Mouse (Mus musculus) midbrain, embryonic 12.5 days (tissue): ENCODE data around the gene Svs4. TPM values are rescaled to one million over a fixed set of nuclear protein-coding genes. Genes with fewer than 3 reads are reported as not detected.
"Not testable (repeated sequence)": the region's sequence is repeated elsewhere in the genome, so short reads cannot be mapped to it uniquely, and the experiment has no call there.

Experiments used
- ATAC-seq: fragments of 200-750 bp; cut with Nextera tagmentation; 2 replicates; pipeline ENCODE4 v1.8.0; 2017; ENCODE audit warnings: low read depth, moderate TSS enrichment, moderate library complexity; ENCODE audit not compliant: low FRiP score
- H3K27ac ChIP-seq: fragments of 300-500 bp; sonication (generic); replicated peaks from 2 replicates; pipeline ENCODE4 v1.5.1; 2016; ENCODE audit warnings: mild to moderate bottlenecking
- H3K27me3 ChIP-seq: fragments of 300-500 bp; sonication (generic); 2 replicates; pipeline ENCODE4 v1.6.1; 2016; ENCODE audit warnings: mild to moderate bottlenecking
- H3K36me3 ChIP-seq: fragments of 300-500 bp; sonication (generic); 2 replicates; pipeline ENCODE4 v1.6.1; 2016
- H3K4me1 ChIP-seq: fragments of 300-500 bp; sonication (generic); 2 replicates; pipeline ENCODE4 v1.6.1; 2016
- H3K4me2 ChIP-seq: fragments of 300-500 bp; sonication (generic); replicated peaks from 2 replicates; pipeline ENCODE4 v1.6.1; 2016; ENCODE audit warnings: mild to moderate bottlenecking, moderate library complexity
- H3K4me3 ChIP-seq: fragments of 300-500 bp; sonication (generic); 2 replicates; pipeline ENCODE4 v1.5.1; 2016; ENCODE audit warnings: mild to moderate bottlenecking
- H3K9ac ChIP-seq: fragments of 300-500 bp; sonication (generic); replicated peaks from 2 replicates; pipeline ENCODE4 v1.6.1; 2016; ENCODE audit warnings: mild to moderate bottlenecking, moderate library complexity
- H3K9me3 ChIP-seq: fragments of 300-500 bp; sonication (generic); 2 replicates; pipeline ENCODE4 v1.6.1; 2016; ENCODE audit warnings: mild to moderate bottlenecking
- WGBS: fragments of 180-500 bp; shearing (Covaris S2); methylation state at CpG from one replicate; pipeline ENCODE4 v1.1.7; 2016; 5-methylcytosine and 5-hydroxymethylcytosine counted together
- polyA plus RNA-seq: library from polyadenylated mRNA; unstranded; fragments of >200 nt; fragmentation: Nextera tagmentation; extraction: Ambion mirVana; gene quantifications from 2 replicates; pipeline ENCODE4 v1.2.1, GENCODE M21; 2016

Gene Svs4
- not detected in 2 replicates for polyA plus RNA-seq

- Histone ChIP-seq H3K4me3 (no peak within 1 kb of the TSS), H3K36me3 (no peaks in the 10 kb centered on the region), H3K4me1 (no peaks in the 10 kb centered on the region), H3K9ac (no peak within 1 kb of the TSS), H3K27me3 (no peaks in the 10 kb centered on the region), H3K27ac (no peak within 1 kb of the TSS), H3K9me3 (no peaks in the 10 kb centered on the region), H3K4me2 (no peak within 1 kb of the TSS)
- no peak for ATAC-seq
- WGBS: 96% methylated on average over 4 of the region's 4 CpGs
Measured at GRCm38 (mm10) chr2:164278359-164278758, at the start of gene Svs4. Svs4 (minus strand) TSS chr2:164278459.

GRCm38 (mm10) chr2:164320983-164321382 is 42.7 kb upstream of the Svs4 start:
- no peak overlapping the region for H3K4me2 ChIP-seq
- H3K4me1 ChIP-seq: no peaks in the 10 kb centered on the region
- no peak overlapping the region for H3K9ac ChIP-seq
- H3K4me3 ChIP-seq: no peak overlapping the region
- 85% methylated on average over 6 of the region's 6 CpGs for WGBS
- no peaks in the 10 kb centered on the region for H3K36me3 ChIP-seq
- H3K27me3 ChIP-seq: no peaks in the 10 kb centered on the region
- no peaks in the 10 kb centered on the region for H3K9me3 ChIP-seq
- no peak overlapping the region for H3K27ac ChIP-seq
- ATAC-seq: no peak

GRCm38 (mm10) chr2:164316451-164316850 is 38.2 kb upstream of the Svs4 start, which contains the start of gene Svs6:
Svs6 (plus strand) TSS chr2:164316751.
- H3K4me1 ChIP-seq, H3K4me2 ChIP-seq, H3K9me3 ChIP-seq, H3K27me3 ChIP-seq, H3K36me3 ChIP-seq, H3K27ac ChIP-seq, ATAC-seq, H3K9ac ChIP-seq, H3K4me3 ChIP-seq: not testable (repeated sequence)
- 87% methylated on average over 1 of the region's 1 CpGs for WGBS

GRCm38 (mm10) chr2:164315460-164315859 is 37.2 kb upstream of the Svs4 start:
- H3K9me3 ChIP-seq, H3K27me3 ChIP-seq, H3K4me3 ChIP-seq, H3K4me1 ChIP-seq, ATAC-seq, H3K9ac ChIP-seq, H3K27ac ChIP-seq, H3K36me3 ChIP-seq, H3K4me2 ChIP-seq: not testable (repeated sequence)

GRCm38 (mm10) chr2:164312599-164312998 is 34.3 kb upstream of the Svs4 start:
- Histone ChIP-seq H3K4me2 (no peak overlapping the region), H3K36me3 (no peaks in the 10 kb centered on the region), H3K4me1 (no peaks in the 10 kb centered on the region), H3K27me3 (no peaks in the 10 kb centered on the region), H3K9me3 (no peaks in the 10 kb centered on the region), H3K27ac (no peak overlapping the region), H3K9ac (no peak overlapping the region), H3K4me3 (no peak overlapping the region)
- 88% methylated on average over 5 of the region's 5 CpGs for WGBS
- ATAC-seq: no peak

- not testable (repeated sequence) for H3K27ac ChIP-seq, H3K9ac ChIP-seq
- 89% methylated on average over 1 of the region's 1 CpGs for WGBS
Measured at GRCm38 (mm10) chr2:164288968-164289367, 10.7 kb upstream of the Svs4 start, which contains the start of gene Svs3a. Svs3a (plus strand) TSS chr2:164289268.

GRCm38 (mm10) chr2:164256540-164256939 is 21.7 kb downstream of the Svs4 start, which contains the start of gene Svs3b:
Svs3b (minus strand) TSS chr2:164256640.
- 84% methylated on average over 1 of the region's 1 CpGs for WGBS
- not testable (repeated sequence) for ATAC-seq

More at GRCm38 (mm10) chr2:164288968-164289367, 10.7 kb upstream of the Svs4 start, which contains the start of gene Svs3a:
- H3K4me1 ChIP-seq, H3K9me3 ChIP-seq, H3K4me2 ChIP-seq, ATAC-seq, H3K36me3 ChIP-seq, H3K4me3 ChIP-seq, H3K27me3 ChIP-seq: not testable (repeated sequence)

GRCm38 (mm10) chr2:164238366-164238765 is 39.9 kb downstream of the Svs4 start, which contains the start of gene Svs2:
Svs2 (minus strand) TSS chr2:164238466.
- ATAC-seq: no peak

More at GRCm38 (mm10) chr2:164256540-164256939, 21.7 kb downstream of the Svs4 start, which contains the start of gene Svs3b:
- H3K36me3 ChIP-seq, H3K9ac ChIP-seq, H3K4me2 ChIP-seq, H3K4me1 ChIP-seq, H3K4me3 ChIP-seq, H3K27me3 ChIP-seq, H3K27ac ChIP-seq, H3K9me3 ChIP-seq: not testable (repeated sequence)

GRCm38 (mm10) chr2:164232671-164233070 is 45.6 kb downstream of the Svs4 start:
- Histone ChIP-seq H3K9me3 (no peaks in the 10 kb centered on the region), H3K4me1 (no peaks in the 10 kb centered on the region), H3K27me3 (no peaks in the 10 kb centered on the region), H3K36me3 (no peaks in the 10 kb centered on the region), H3K4me2 (no peak overlapping the region), H3K27ac (no peak overlapping the region), H3K9ac (no peak overlapping the region), H3K4me3 (no peak overlapping the region)
- ATAC-seq: no peak
- WGBS: 93% methylated on average over 8 of the region's 8 CpGs

More at GRCm38 (mm10) chr2:164238366-164238765, 39.9 kb downstream of the Svs4 start, which contains the start of gene Svs2:
- H3K9me3 ChIP-seq: no peaks in the 10 kb centered on the region
- no peak within 1 kb of the TSS for H3K9ac ChIP-seq
- no peaks in the 10 kb centered on the region for H3K4me1 ChIP-seq
- no peak within 1 kb of the TSS for H3K4me3 ChIP-seq
- no peaks in the 10 kb centered on the region for H3K27me3 ChIP-seq
- WGBS: 88% methylated on average over 3 of the region's 3 CpGs
- no peak within 1 kb of the TSS for H3K27ac ChIP-seq
- H3K36me3 ChIP-seq: no peaks in the 10 kb centered on the region
- no peak within 1 kb of the TSS for H3K4me2 ChIP-seq

GRCm38 (mm10) chr2:164228361-164229070 is 49.7 kb downstream of the Svs4 start:
- ATAC-seq: no peak
- Histone ChIP-seq H3K4me1 (no peaks in the 10 kb centered on the region), H3K4me2 (no peak overlapping the region), H3K27ac (no peak overlapping the region), H3K27me3 (no peaks in the 10 kb centered on the region), H3K4me3 (no peak overlapping the region), H3K36me3 (no peaks in the 10 kb centered on the region), H3K9ac (no peak overlapping the region), H3K9me3 (no peaks in the 10 kb centered on the region)
- 88% methylated on average over 8 of the region's 8 CpGs for WGBS
